Mouse (Mus musculus): ENCODE measurements around the gene Usp7.
"Not testable (repeated sequence)": the region's sequence is repeated elsewhere in the genome, so short reads cannot be mapped to it uniquely, and the experiment has no call there.

The Usp7 gene

GRCm38 (mm10) chr16:8748175-8748846 lies 43.8 kb downstream of the Usp7 start:
- no peak for DNase-seq

GRCm38 (mm10) chr16:8747772-8748171 lies 44.3 kb downstream of the Usp7 start:
- DNase-seq, result no peak

- no peak for DNase-seq
Observed at GRCm38 (mm10) chr16:8746509-8746908, 45.6 kb downstream of the Usp7 start.

- DNase-seq, result no peak
Observed at GRCm38 (mm10) chr16:8745751-8746150, 46.4 kb downstream of the Usp7 start.

DNA sequence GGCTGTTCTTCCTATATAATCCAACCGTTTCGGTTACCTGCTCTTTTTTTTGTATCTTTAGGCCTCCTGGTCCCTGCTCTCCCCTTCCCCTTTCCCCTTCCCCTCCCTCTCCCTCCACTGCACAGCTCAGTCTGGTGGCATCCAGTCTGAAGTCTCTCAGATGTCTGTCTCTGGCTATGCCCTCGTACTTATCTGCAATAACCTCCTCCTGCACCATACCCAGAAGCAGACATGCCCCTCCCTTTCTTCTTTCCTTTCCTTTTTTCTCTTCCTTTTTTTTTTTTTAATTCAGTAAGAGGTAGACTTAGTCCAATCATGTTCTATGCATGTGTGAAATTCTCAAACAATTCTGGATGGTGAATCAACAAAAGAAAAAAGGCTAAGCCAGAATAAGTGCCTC lies 48.1 kb downstream of the Usp7 start:
- no peak for DNase-seq

DNA sequence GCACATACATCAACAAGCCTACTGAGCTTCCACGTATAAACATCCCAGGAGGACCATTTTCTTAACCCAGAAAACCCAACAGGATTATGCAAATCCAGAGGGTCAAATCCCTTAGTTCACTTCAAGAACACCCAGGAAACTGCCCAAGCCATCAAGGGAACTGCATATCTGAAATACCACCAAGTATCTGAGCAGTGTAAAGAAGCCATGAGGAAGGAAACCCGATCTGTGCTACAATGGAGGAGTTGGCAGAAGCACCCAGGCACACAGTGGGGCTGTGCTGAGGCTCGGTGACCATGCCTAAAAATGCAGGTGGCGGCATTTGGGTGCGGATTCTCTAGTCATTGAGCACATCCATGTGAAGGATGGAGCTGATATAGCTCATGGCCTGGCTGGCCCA lies 50.4 kb downstream of the Usp7 start:
- DNase-seq, result no peak

DNA sequence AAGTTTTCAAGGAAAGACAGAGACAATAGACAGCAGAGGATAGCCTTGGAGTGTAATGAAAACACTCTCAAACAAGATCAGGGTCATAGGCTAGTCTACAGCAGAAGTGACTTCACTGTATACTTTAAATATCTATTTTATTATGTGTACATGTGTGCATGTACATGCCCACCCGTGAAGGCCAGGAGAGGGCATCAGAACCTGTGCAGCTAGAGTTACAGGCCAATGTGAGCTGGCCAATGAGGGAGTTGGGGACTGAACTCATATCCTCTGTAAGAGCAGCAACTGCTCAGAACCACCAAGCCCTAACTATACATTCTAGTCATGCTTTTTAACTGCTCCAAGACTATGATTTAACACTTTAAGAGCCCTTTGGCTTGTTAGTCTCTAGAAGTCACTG lies 51.0 kb downstream of the Usp7 start:
- no peak for DNase-seq

DNA sequence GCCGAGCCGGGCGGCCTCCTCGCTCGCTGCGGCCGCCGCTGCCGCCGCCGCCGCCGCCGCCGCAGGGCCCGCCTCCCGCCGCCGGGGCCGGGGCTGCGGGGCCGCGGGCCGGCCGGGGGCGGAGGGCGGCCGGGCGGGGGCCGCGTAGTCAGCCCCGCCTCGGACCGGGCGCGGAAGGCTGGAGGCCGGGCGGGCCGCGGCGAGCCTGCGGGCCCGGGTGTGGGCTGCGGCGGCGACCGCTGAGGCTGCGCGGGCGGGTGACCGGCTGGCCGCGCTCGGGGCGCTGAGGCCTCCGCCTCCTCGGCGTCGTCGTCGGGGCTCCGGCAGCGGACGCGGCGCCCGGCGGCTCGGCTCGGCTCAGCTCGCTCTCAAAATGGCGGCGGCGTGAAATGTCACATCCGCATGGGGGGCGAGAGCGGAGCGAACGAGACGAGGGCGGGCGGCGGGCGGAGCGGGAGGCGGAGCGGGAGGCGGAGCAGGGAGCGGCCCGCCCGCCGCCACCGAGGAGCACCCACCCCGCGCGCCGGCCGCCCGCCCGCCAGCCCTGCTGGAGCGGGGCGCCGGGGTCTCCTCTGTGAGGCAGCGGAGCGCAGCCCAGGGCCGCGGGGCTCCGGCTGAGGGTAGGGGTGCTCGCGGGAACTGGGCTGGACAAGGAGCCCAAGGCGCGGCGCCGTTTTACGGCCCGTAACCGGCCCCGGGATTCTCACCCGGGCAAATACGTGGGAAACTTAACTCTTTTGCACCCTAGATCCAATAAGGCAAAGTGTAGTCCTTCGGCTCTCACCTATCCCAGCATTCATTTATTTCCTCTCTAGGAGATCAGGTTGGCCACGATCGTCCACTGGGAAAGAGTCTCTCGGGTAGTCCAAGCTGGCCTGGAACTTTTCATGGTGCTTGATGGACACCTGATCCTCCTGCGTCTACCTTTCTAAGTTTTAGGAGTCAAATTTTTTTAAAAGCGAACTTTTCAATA lies 53.3 kb downstream of the Usp7 start:
- peak; percentile 87 for DNase-seq

- DNase-seq, result peak; percentile 34
Observed at GRCm38 (mm10) chr16:8737666-8738541, 54.2 kb downstream of the Usp7 start.

DNA sequence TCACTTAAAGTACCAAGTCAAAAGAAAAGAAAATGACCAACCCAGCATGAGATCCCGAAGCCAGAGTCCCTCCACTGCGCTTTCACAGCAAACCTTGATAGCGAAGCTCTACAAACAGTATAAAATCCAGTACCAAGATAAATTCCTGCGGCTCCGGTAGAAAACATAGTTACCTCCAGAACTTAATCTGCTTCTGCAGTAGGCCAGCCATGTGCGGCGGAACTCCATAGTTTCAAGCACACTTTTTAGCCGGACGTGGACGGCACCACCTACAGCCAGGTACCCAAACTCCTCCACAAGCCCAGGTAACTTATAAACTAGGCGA lies 54.8 kb downstream of the Usp7 start:
- DNase-seq, result no peak

GRCm38 (mm10) chr16:8736757-8737156 lies 55.4 kb downstream of the Usp7 start:
- no peak for DNase-seq

- no peak for DNase-seq
Observed at GRCm38 (mm10) chr16:8736032-8736431, 56.1 kb downstream of the Usp7 start.

DNA sequence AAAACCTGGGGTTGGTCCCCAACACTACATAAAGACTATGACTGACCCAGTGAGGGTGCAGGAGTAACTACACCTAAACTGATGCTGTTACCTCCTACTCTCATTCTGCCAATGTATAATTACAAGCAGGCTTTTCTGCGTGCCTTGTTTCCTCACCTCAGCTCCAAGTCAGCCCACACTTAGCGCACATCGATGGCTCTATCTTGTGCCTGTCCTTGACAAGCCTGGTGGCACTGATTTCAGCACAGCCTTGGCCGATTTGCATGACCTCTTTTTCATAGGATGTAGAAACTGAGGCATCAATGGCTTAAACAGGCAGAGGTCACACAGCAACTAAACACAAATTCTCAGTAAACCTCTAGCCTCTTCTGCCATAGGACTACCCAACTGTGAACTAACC lies 57.4 kb downstream of the Usp7 start:
- DNase-seq, result no peak

GRCm38 (mm10) chr16:8733624-8734023 lies 58.5 kb downstream of the Usp7 start:
- no peak for DNase-seq

DNA sequence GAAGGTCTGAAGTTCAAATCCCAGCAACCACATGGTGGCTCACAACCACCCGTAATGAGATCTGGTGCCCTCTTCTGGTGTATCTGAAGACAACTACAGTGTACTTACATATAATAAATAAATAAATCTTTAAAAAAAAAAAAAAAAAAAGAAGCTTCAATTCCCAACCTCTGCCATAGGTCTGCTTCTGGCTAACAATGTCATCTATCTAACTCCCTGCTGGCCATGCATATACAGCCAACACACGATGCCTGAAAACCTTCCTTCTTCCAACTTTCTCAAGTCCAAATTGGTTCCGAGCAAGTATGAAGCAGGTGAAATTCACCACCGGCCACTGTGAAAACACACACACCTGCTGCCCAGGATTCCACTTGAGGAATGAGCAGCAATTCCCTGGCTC lies 59.7 kb downstream of the Usp7 start:
- not testable (repeated sequence) for DNase-seq

GRCm38 (mm10) chr16:8731630-8732029 lies 60.5 kb downstream of the Usp7 start:
- DNase-seq, result no peak

- DNase-seq, result no peak
Observed at GRCm38 (mm10) chr16:8728111-8728748, 63.9 kb downstream of the Usp7 start.

DNA sequence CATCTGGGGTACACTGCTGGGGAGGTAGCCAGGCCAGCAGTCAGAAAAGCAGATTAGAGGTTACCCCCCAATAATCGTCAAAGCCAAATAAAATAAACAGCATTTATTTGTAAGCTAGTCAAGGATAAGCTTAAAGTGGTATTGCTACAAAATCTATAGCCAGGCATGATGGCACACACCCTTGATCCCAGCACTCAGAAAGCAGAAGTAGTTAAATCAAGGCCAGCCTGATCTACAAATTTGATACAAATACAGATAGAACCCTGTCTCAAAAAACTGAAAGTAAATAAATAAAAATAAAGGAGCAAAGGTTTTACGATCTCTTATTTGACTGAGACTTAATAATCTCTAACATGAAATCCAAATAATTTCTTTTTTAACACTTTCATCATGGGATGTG lies 66.3 kb downstream of the Usp7 start:
- DNase-seq, result no peak

- DNase-seq, result no peak
Observed at GRCm38 (mm10) chr16:8724031-8724430, 68.1 kb downstream of the Usp7 start.

DNA sequence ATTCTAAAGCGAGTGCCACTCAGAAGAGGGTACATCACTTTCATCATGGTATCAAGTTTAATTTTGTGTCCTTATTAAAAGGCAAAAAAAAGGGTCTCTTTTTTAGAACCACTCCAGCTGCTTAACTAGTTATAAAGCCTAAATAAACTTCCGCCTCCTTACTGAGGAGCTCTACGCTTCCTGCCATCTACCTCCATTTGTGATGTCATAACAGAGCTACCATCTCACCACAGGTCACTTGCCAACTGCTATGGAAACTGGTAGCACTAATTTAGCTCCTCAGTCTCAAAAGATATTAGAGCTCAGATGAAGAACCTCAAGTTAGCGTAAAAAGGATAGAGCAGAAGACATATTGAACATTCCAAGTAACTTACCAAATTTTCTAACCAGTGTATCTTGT lies 71.7 kb downstream of the Usp7 start:
- no peak for DNase-seq

DNA sequence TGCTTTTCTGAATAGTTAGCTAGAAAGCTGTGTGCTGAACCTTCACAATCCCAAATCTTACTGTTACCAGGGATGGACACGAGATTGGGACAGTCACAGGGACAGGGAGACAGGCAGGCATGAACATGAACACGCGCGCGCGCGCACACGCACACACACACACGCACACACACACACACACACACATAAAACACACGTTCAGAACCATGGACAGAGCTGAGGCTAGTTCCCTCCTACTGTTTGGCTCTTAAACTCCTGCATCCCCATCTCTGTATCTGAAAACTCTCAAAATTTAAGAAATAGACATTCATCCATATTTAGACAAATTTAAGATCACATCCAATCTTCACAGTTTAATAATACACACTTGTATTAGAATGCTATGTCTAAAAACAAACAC lies 74.4 kb downstream of the Usp7 start:
- no peak for DNase-seq

- DNase-seq, result no peak
Observed at GRCm38 (mm10) chr16:8716300-8716699, 75.8 kb downstream of the Usp7 start.

DNA sequence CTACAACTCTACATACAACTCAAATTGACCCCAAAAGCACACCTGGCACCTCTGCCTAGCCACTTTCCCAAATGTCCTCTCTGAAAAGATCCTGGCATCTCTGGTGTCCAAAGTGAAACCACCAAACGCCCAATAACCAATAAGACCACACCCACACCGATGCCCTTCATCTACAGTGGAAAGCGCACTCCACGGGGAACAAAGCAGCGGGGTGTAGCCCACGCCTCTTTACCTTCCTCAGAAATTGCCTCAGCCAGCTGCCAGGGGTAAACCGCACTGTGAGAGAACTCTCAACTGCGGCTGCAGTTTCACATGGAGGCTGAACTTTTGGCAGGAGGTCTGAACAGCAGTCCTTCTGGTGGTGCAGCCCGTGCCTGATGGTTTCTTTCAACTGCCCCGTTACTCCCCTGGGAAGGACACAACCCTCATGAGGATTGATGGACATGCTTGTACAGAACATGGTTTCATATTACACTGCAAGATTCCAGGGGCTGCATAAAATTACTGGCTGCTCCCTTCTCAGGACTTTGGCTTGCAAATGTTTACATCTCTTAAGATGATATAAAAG lies 76.5 kb downstream of the Usp7 start:
- DNase-seq, result no peak

All from cerebellum, adult 8-10 months (tissue).